Mouse (Mus musculus) hindbrain, embryonic 14.5 days (tissue): Measurements from ENCODE around the gene Mcat. TPM values are rescaled to one million over a fixed set of nuclear protein-coding genes. Genes with fewer than 3 reads are reported as not detected.
A peak's percentile ranks its signal among the peaks of the same experiment; 100 is the strongest.
"Not testable (repeated sequence)": the region's sequence is repeated elsewhere in the genome, so short reads cannot be mapped to it uniquely, and the experiment has no call there.

Source experiments
- ATAC-seq: fragments of 200-750 bp; cut with Nextera tagmentation; 2 replicates; pipeline ENCODE4 v1.8.0; 2017; ENCODE audit warnings: moderate number of reproducible peaks, mild to moderate bottlenecking, moderate TSS enrichment, moderate library complexity; ENCODE audit not compliant: low FRiP score
- DNase-seq: peaks from one replicate; pipeline ENCODE4 v3.0.0-alpha.2; 2015; ENCODE audit warnings: low spot score
- H3K27ac ChIP-seq: fragments of 300-500 bp; sonication (generic); 2 replicates; pipeline ENCODE4 v1.5.1; 2014; ENCODE audit warnings: mild to moderate bottlenecking, moderate library complexity
- H3K27me3 ChIP-seq: fragments of 300-500 bp; sonication (generic); 2 replicates; pipeline ENCODE4 v1.6.1; 2014; ENCODE audit warnings: mild to moderate bottlenecking, low read length, mixed read lengths; ENCODE audit not compliant: control insufficient read depth, insufficient read depth
- H3K36me3 ChIP-seq: fragments of 300-500 bp; sonication (generic); replicated peaks from 2 replicates; pipeline ENCODE4 v1.6.1; 2014; ENCODE audit not compliant: control insufficient read depth, insufficient read depth
- H3K4me1 ChIP-seq: fragments of 300-500 bp; sonication (generic); replicated peaks from 2 replicates; pipeline ENCODE4 v1.6.1; 2014; ENCODE audit warnings: antibody characterized with exemption, low read length, mixed read lengths; ENCODE audit not compliant: control insufficient read depth, insufficient read depth
- H3K4me2 ChIP-seq: fragments of 300-500 bp; sonication (generic); replicated peaks from 2 replicates; pipeline ENCODE4 v1.6.1; 2014; ENCODE audit warnings: mild to moderate bottlenecking, moderate library complexity
- H3K4me3 ChIP-seq: fragments of 300-500 bp; sonication (generic); replicated peaks from 2 replicates; pipeline ENCODE4 v1.5.1; 2014; ENCODE audit warnings: mild to moderate bottlenecking, low read length
- H3K9ac ChIP-seq: fragments of 300-500 bp; sonication (generic); 2 replicates; pipeline ENCODE4 v1.6.1; 2014
- H3K9me3 ChIP-seq: fragments of 300-500 bp; sonication (generic); 2 replicates; pipeline ENCODE4 v1.6.1; 2016; ENCODE audit warnings: low read length; ENCODE audit not compliant: control insufficient read depth
- WGBS: fragments of 180-500 bp; shearing (Covaris S2); extraction: QIAGEN DNeasy Blood & Tissue Kit; methylation state at CpG from one replicate; pipeline ENCODE4 v1.1.7; 2014; 5-methylcytosine and 5-hydroxymethylcytosine counted together
- microRNA-seq: library from miRNA; unstranded; fragments of <30 nt; microRNA quantifications from one replicate; pipeline ENCODE4, GENCODE M21; 2016
- polyA plus RNA-seq: library from polyadenylated mRNA; unstranded; fragments of >200 nt; fragmentation: Nextera tagmentation; extraction: Ambion mirVana; gene quantifications from 2 replicates; pipeline ENCODE4 v1.2.1, GENCODE M21; 2014

Mcat gene
- polyA plus RNA-seq, 1 experiment from 2014 or later, result 37.6 TPM

GRCm38 (mm10) chr15:83509950-83510804 is 53.4 kb downstream of the Mcat start:
- no peaks in the 10 kb centered on the region for H3K27me3 ChIP-seq
- peak overlapping the region; percentile 57 for H3K4me2 ChIP-seq
- H3K4me1 ChIP-seq, result peaks cover 14% of the 10 kb centered on the region
- H3K9me3 ChIP-seq, result no peaks in the 10 kb centered on the region
- WGBS, result 27% methylated on average over 17 of the region's 17 CpGs
- peak overlapping the region; percentile 61 for H3K4me3 ChIP-seq
- H3K9ac ChIP-seq, result peak overlapping the region; percentile 77
- DNase-seq (peak; percentile 30), ATAC-seq (peak; percentile 88)
- H3K36me3 ChIP-seq, result 0 out of 2 replicates have a peak, but pooled peaks cover 9% of the 10 kb centered on the region
- peak overlapping the region; percentile 93 for H3K27ac ChIP-seq

- peaks cover 88% of the 10 kb centered on the region for H3K36me3 ChIP-seq
- not testable (repeated sequence) for ATAC-seq
Measured at GRCm38 (mm10) chr15:83501483-83501882, 62.1 kb downstream of the Mcat start.

GRCm38 (mm10) chr15:83500352-83500751 is 63.2 kb downstream of the Mcat start:
- DNase-seq (no peak), ATAC-seq (no peak)
- WGBS, result 68% methylated on average over 3 of the region's 3 CpGs
- Histone ChIP-seq H3K4me1 (no peaks in the 10 kb centered on the region), H3K9me3 (no peaks in the 10 kb centered on the region), H3K9ac (no peak overlapping the region), H3K27ac (no peak overlapping the region), H3K36me3 (peaks cover 93% of the 10 kb centered on the region), H3K4me3 (no peak overlapping the region), H3K4me2 (no peak overlapping the region), H3K27me3 (no peaks in the 10 kb centered on the region)

More at GRCm38 (mm10) chr15:83501483-83501882, 62.1 kb downstream of the Mcat start:
- not testable (repeated sequence) for H3K27me3 ChIP-seq, H3K4me2 ChIP-seq, H3K4me3 ChIP-seq, H3K9ac ChIP-seq, H3K4me1 ChIP-seq, DNase-seq, H3K9me3 ChIP-seq, H3K27ac ChIP-seq
- WGBS, result 75% methylated on average over 6 of the region's 6 CpGs

GRCm38 (mm10) chr15:83499211-83499755 is 64.3 kb downstream of the Mcat start:
- Histone ChIP-seq H3K27me3 (no peaks in the 10 kb centered on the region), H3K4me2 (no peak overlapping the region), H3K9ac (no peak overlapping the region), H3K27ac (no peak overlapping the region), H3K36me3 (peaks cover 93% of the 10 kb centered on the region), H3K4me3 (no peak overlapping the region), H3K4me1 (no peaks in the 10 kb centered on the region), H3K9me3 (no peaks in the 10 kb centered on the region)
- no peak for ATAC-seq
- WGBS, result 94% methylated on average over 10 of the region's 10 CpGs
- no peak for DNase-seq

- Histone ChIP-seq H3K27ac (no peak overlapping the region), H3K9me3 (no peaks in the 10 kb centered on the region), H3K4me3 (no peak overlapping the region), H3K9ac (no peak overlapping the region), H3K27me3 (no peaks in the 10 kb centered on the region), H3K4me1 (no peaks in the 10 kb centered on the region), H3K36me3 (peaks cover 96% of the 10 kb centered on the region), H3K4me2 (no peak overlapping the region)
- no peak for ATAC-seq
- WGBS, result 93% methylated on average over 6 of the region's 6 CpGs
- DNase-seq, result no peak
Measured at GRCm38 (mm10) chr15:83497299-83497698, 66.3 kb downstream of the Mcat start.

Small RNAs within 50 kb of the gene (microRNA-seq; reads per million reads assigned to microRNA genes)
- not detected for gene Gm24575

Other genes starting within 250 kb of the Mcat start
- 38.4 and 43.2 TPM in 2 replicates for gene Arfgap3, start 213.5 kb downstream of the Mcat start, polyA plus RNA-seq
- gene Pacsin2, start 99.2 kb downstream of the Mcat start, polyA plus RNA-seq, result 20.5 and 21.5 TPM in 2 replicates
- 59.5 and 74.7 TPM in 2 replicates for gene Ttll1, start 52.9 kb downstream of the Mcat start, polyA plus RNA-seq
- 0.84 and 1.1 TPM in 2 replicates for gene Bik, start 36.9 kb downstream of the Mcat start, polyA plus RNA-seq
- 10.0 and 12.2 TPM in 2 replicates for gene Tspo, start 195 bp downstream of the Mcat start, polyA plus RNA-seq
- 43.1 and 44.4 TPM in 2 replicates for gene Ttll12, start 31.4 kb upstream of the Mcat start, polyA plus RNA-seq
- gene Scube1, start 161.2 kb upstream of the Mcat start, polyA plus RNA-seq, result 10.4 and 12.7 TPM in 2 replicates
- gene Mpped1, start 215.7 kb upstream of the Mcat start, polyA plus RNA-seq, result 23.5 and 23.7 TPM in 2 replicates